Mouse (Mus musculus) heart, postnatal 0 days (tissue): Measurements from ENCODE around the gene Chtf18.

Source experiments
- CTCF ChIP-seq: IDR thresholded peaks from 2 replicates; pipeline ENCODE4 v1.5.1; 2016; ENCODE audit warnings: antibody characterized with exemption, control low read depth, low read depth
- EP300 ChIP-seq: IDR thresholded peaks from 2 replicates; pipeline ENCODE4 v1.6.1; 2016; ENCODE audit warnings: antibody characterized with exemption, low read depth

GRCm38 (mm10) chr17:25749314-25749713 lies 22.1 kb upstream of the Chtf18 start:
- TF ChIP-seq CTCF, result no peak
- no peak for TF ChIP-seq EP300
